Mouse (Mus musculus): Measurements from ENCODE around the gene Birc6.

Birc6 gene

GRCm38 (mm10) chr17:74710731-74711130, 182.6 kb downstream of the Birc6 start:
- no peak for DNase-seq (ENCODE audit: low spot score)

- DNase-seq (ENCODE audit: low spot score): no peak
Measured at GRCm38 (mm10) chr17:74711627-74712026, 183.5 kb downstream of the Birc6 start.

DNA sequence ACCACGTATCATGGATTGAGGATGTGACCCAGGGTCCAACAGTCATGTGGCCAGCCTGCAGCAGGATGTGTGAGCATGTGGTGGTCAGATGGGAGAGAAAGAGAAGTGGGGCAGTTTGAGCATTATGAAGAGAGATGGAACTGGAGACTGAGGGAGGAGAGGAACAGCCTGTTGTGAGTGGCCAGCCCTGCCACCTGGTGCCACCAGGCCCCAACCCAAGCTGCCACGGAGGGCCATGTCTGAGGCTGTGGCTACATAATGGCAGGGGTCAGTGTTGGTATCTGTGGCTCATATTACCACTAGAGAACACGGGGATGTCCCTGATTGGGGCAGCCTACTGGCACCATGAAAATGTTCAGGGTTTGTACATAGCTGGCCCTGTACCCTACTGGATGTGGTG, 187.0 kb downstream of the Birc6 start:
- no peak for DNase-seq (ENCODE audit: low spot score)

- no peak for DNase-seq (ENCODE audit: low spot score)
Measured at GRCm38 (mm10) chr17:74715724-74716123, 187.6 kb downstream of the Birc6 start.

- DNase-seq (ENCODE audit: low spot score): no peak
Measured at GRCm38 (mm10) chr17:74716643-74717042, 188.5 kb downstream of the Birc6 start.

GRCm38 (mm10) chr17:74717091-74717617, 189.1 kb downstream of the Birc6 start:
- DNase-seq (ENCODE audit: low spot score): no peak

- DNase-seq (ENCODE audit: low spot score): peak; percentile 98
Measured at GRCm38 (mm10) chr17:74717618-74718151, 189.6 kb downstream of the Birc6 start, which contains the start of gene Ttc27. Gene Ttc27, plus strand, starts transcription at chr17:74717732.

DNA sequence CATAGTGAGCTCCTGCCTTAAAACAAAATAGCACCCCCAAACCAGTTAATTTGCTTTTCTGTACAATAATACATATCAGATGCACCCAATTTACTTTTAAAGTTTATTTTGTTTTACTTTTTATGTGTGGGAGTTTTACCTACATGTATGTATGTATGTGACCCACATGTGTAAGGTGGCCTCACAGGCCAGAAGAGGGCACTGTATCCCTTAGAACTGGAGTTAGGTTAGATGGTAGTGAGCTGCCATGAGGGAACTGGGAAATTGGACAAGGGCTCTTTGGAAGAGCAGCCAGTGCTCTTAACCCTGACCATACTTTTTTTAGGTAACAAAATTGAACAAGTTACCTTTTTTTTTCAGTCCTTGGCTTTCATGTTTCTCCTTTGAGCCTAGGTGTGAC, 204.8 kb downstream of the Birc6 start:
- no peak for DNase-seq (ENCODE audit: low spot score)

- no peak for DNase-seq (ENCODE audit: low spot score)
Measured at GRCm38 (mm10) chr17:74735392-74735791, 207.3 kb downstream of the Birc6 start.

GRCm38 (mm10) chr17:74749659-74750058, 221.6 kb downstream of the Birc6 start:
- DNase-seq (ENCODE audit: low spot score): no peak

DNA sequence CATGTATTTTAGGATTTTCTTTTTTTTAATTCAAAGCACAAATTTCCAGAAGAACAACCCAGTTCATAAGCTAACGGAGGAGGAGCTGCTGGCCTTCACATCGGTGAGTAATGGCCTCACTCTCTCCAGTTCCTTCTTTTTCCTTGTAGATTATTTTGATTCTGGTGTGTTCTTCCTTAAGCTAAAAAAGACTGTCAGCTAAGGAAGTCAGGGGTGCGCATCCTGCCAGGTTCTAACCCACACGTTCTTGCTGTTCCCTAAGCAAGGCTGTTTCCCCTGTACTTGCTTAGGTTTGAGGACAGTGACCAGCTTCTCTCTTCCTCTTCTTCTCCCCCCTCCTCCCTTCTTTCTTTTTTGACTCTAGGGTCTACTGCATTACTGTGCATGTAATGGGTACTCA, 222.9 kb downstream of the Birc6 start:
- no peak for DNase-seq (ENCODE audit: low spot score)

All from urinary bladder, postnatal 14 days (tissue).